Mouse (Mus musculus): ENCODE measurements around the gene Eid1.

Eid1 gene

DNA sequence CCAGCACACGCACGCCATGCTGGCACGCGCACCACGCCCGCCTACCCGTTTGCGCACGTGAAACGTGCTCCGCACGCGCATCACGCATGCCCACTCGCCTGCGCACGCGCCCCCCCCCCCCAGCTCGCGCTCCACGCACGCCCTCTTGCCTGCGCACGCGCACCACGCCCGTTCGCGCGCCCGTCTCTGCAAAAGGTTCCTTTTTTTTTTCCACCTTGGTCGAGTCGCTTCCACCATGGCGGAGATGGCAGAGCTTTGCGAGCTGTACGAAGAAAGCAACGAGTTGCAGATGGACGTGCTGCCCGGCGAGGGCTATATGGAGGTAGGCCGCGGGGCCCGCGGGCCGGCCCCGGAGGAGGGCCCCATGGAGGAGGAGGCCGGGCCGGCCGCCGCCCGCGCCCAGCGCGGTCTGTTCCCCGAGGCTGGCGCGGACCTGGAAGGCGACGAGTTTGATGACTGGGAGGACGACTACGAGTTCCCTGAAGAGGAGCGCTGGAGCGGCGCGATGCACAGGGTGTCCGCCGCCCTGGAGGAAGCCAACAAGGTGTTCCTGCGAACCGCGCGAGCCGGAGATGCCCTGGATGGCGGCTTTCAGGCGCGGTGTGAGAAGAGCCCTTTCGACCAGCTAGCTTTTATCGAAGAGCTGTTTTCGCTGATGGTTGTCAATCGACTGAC is at the start of gene Eid1:
Gene Eid1, plus strand, starts transcription at position 139 of the 675 bp plus-strand sequence.
- DNase-seq (ENCODE audit: low spot score in 2 of 2): peak; percentile 78 to 81

DNA sequence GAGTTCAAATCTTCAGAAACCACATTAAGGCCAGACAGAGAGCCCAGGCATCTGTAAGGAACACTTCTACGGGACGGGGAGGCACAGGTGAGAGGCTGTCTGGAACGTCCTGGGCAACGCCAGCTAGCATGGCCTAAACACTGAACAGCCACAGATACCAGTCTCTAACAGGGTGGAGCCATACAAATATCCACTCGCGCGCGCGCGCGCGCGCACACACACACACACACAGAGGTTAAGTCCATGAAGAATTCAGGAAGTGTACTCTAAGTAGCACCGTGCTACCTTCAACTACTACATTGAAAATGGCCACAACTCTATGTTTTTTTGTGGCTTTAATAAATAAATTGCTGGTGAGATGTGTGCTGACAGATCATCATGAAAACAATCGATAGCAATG is 49.7 kb upstream of the Eid1 start:
- DNase-seq (ENCODE audit: low spot score in 2 of 2): no peak

DNA sequence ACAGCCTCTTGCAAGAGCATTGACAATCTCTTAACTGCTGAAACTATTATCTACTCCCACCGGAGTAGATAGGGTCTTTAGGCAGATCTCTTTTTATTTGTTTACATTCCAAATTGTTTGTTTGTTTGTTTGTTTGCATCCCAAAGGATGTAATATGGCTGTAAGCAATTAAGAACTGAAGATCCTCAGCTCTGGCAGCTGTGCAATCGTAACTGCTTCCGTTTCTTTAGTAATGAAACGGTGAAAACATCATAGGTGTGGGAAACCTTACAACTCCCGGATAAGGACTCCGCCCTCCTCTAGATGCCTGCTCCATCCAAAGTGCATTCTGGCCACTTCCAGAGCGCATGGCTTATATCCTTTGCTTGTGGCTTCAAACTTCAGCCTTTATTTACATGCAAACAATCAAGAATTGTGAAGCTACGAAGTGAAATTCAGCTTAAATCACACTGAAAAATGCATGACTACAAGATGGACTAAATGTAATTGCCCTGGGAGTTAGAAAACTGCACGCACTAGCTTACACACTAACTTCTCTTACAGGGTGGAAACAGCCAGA is 48.7 kb upstream of the Eid1 start:
- DNase-seq (ENCODE audit: low spot score in 2 of 2): no peak

DNA sequence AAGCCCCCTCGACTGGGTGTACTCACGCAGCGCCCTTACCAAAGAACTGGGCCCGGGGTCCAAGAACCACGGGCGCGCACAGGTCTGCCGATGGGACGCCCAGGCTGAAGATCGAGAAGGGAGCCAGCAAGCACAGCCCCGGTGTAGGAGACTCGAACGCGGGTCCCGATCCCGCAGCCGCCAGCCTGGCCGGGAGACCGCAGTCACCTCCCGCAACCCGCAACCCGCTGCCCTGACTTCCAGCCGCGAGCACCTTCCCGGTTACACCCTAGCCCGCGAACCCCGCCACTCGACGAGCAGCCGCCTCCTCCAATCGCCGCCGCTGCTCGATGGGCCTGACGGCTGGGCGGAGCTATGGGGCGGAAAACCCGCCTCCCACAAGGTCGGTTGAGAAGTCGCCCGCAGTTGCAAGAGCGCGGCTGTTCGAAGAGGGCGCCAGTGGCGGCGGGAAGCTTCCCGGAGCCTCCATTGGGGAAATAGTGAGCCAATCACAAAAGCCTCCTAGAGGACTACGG is 48.0 kb upstream of the Eid1 start, which contains the start of gene Cep152:
Gene Cep152, minus strand, starts transcription at position 277 of the 515 bp plus-strand sequence.
- DNase-seq (ENCODE audit: low spot score in 2 of 2): peak; percentile 97 to 98

DNA sequence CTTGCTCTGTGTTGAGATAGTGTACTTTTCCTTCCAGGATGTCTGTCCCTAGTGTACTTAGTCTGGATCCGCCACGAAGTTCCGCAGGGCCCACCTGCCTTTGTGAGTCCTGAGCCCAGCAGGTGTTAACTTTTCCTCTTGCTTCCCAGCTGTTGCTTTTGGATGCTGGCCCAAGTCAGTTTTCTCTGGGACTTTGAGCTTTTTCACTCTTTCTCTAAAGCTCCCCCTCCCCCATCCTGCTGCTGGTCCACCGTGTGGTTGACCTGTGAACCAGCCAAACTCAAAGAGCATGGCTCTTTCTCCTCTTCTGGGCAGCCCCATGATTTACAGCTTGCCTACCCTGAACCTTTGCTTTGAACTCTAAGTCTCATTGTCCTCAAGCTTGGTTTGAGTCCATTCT is 46.4 kb upstream of the Eid1 start:
- no peak for DNase-seq (ENCODE audit: low spot score in 2 of 2)

DNA sequence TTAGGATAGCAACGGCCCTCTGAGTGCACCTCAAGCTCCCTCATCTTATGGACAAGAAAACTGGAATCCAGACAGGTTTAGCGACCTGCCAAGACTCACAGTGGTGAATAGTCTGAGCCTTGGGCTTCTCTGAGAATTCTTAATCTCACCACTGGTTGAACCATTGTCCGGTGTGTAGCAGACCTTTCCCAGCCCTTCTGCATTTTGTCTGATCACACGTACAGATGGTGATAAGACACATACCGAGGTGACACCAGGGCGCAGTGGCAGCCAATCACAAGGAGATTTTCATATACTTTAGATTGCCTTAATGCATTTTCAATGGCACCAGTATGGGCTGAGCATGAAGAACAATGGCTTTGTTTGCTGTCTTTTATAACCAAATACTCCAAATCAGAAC is 44.4 kb upstream of the Eid1 start:
- no peak for DNase-seq (ENCODE audit: low spot score in 2 of 2)

DNA sequence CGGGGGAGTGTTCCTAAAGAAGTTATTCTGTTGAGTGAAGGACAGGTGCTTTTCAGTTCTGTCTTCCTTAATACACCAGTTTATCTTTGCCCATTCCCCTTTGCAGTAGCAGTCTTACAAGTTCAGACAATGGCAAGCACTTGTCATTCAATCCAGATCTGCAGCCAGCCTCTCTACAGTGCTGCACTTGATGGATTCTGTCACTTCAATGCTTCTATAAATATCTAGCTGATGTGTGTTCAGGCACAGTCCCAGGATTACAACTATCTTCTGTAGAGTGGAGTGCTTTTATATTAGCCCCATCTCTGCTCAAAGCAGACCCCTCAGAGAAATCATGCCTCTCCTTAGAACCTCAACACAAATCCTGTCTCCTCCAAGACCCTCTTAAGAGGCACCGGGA is 42.9 kb upstream of the Eid1 start:
- no peak for DNase-seq (ENCODE audit: low spot score in 2 of 2)

DNA sequence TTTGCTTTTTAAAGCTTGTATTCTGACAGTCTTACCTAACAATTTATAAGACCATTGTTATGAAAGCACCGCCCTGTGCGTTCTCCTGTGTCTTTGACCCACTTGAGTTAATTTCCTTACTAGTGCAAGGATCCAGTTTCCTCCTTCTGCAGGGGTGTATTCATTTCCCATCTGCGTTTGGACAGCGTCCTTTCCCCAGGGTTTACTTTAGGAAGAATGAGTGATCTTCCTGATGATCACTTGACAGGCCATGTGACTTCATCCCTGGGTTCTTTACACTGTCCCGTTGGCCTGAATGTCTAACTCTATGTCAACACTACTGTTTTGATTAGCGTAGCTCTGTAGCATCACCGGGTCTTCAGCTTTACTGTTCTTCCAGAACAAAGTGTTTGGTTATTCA is 35.6 kb upstream of the Eid1 start:
- no peak for DNase-seq (ENCODE audit: low spot score in 2 of 2)

DNA sequence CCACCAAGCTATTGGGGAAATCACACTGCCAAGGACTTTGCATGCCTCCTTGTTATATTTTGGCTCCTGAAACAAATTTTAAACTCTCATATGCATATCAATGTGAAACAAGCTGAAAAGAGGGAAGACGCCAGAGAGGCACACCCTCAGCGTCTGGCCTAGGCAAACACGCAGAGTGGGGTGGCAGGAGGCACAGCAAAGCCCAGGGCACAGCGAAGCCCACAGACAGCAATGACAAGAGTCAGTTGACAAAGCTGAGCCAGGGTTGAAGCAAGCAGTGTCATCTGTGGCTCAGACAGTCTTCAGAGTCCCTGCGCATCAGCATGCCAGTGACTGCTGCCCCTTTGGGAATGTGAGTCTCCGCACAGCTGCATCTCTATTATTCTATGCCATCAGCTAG is 28.0 kb upstream of the Eid1 start:
- no peak for DNase-seq (ENCODE audit: low spot score in 2 of 2)

DNA sequence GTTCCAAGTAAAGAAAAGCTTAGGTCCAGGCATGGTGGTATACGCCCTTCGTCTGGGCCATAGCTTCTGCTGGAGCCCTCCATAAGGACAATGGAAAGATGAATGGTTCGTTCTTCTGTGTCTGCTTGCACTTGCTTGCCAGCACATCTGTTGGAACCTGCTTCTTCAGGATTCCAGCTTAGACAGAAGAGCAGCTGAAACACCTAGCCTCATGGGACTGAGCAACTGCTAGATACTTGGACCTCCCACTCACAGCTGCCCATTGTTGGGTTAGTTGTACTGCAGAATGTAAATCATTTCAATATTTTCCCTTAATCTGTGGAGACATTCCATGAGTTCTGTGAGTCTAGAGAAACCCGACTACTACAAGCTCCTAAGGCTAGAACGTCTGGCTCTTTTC is 22.9 kb upstream of the Eid1 start:
- DNase-seq (ENCODE audit: low spot score in 2 of 2): no peak

DNA sequence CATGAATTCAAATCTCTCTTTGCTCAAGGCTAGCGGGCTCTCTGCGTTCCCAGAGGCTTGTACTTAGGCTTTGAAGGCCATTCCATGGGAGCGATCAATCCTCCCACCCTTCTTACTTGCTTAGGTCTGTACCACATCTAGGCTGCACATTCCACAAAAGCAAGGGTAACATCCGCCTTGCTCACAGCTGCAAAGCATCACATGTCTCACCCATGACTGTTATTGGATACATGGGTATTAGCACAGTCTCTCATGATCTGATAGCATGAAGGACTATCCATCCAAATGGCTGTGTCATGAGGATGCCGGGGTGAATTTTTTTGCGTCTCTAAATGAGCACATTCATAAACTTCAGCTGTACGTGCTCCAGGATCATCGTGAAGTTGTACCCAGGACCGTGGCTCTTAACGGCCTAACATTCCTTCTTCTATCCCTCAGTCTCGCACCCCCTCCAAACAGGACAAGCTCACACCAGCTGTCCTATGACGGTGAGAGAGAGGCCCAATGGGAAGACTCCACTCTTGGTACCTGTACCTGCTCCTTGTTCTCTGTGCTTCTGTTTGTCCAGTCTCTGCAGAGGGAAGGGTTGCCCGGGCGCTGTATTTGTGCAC is 22.0 kb upstream of the Eid1 start:
- no peak for DNase-seq (ENCODE audit: low spot score in 2 of 2)

DNA sequence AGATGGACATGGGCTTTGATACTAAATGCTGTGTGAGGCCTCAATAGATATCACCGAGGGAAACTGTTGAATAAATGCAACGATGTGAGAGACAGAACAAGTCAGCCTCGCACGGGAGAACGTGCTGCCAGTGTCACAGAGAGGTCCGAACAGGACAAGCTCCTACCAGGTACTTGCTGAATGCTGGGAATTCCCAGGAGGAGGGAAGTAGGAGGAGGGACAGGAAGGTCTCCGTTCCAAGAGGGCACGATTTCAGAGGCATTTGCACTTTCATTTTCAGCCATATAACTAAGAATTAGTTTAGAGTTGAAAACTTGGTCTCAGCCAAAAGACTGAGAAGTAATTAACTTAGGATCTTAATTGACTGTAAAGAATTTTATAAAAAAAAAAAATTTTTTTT is 21.3 kb upstream of the Eid1 start:
- DNase-seq (ENCODE audit: low spot score in 2 of 2): no peak

DNA sequence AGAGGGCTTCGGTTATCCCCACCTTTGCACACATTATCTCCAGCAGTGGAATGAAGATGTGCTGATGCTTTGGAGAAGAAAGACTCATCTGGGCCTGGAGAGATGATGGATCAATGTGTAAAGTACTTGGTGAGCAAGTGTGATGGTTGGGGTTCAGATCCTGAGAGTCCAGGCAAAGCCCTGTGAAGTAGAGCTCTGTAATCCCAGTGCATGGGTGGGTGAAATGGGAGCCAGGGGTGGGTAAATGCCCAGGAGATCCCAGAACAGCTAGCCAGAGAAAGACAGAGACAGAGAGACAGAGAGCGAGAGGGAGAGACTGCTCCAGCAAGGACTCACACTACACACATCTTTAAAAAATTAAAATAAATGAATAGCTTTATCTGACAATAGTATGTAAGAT is 19.6 kb upstream of the Eid1 start:
- no peak for DNase-seq (ENCODE audit: low spot score in 2 of 2)

DNA sequence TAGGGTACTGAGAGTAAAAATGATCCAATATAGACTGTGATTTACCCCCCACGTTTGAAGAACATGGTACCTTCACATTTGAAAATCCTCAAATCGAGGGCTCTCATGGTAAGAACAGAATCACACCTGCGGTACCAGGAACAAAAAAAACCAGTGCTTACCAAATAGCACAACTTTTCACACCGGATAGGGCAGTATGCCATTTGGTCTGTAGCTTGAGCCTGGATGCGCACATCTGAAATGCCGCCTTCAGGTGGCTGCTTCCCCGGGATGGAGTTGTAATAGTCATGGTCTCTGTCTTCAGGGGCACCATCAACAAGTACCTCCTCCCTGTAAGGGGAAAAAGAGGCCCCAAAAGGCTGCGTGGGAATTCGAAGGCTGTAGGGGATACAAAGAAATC is 17.5 kb upstream of the Eid1 start:
- no peak for DNase-seq (ENCODE audit: low spot score in 2 of 2)

DNA sequence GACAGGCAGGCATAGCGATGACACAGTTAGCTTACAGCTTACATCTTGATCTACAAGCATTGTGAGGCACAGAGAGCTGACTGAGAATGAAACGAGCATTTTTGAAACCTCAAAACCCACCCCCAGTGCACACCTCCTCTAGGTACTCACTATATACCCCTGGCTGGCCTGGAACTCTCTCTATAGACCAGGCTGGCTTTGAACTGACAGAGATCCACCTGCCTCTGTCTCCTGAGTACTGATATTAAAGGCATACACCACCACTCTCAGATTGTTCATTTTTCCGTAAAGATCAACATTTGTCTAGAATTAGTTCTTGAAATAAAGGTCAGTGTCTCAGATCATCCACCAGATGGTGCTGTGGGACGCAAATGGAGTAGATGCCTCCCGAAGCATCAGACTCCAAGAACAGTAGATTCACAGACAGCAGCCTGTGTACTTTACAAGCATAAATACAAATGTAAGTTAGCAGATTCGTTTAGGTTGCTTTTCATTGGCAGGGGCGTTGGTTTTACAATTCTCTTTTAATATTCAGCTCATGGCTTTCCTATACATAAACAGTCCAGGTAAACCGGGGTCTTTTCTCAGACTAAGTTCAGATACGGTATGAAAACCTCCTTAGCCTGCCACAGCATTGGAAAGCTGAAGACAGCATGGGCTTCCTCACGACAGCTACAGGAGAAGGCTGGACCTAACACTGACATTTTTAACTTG is 12.9 kb upstream of the Eid1 start:
- peak; percentile 65 to 76 for DNase-seq (ENCODE audit: low spot score in 2 of 2)

DNA sequence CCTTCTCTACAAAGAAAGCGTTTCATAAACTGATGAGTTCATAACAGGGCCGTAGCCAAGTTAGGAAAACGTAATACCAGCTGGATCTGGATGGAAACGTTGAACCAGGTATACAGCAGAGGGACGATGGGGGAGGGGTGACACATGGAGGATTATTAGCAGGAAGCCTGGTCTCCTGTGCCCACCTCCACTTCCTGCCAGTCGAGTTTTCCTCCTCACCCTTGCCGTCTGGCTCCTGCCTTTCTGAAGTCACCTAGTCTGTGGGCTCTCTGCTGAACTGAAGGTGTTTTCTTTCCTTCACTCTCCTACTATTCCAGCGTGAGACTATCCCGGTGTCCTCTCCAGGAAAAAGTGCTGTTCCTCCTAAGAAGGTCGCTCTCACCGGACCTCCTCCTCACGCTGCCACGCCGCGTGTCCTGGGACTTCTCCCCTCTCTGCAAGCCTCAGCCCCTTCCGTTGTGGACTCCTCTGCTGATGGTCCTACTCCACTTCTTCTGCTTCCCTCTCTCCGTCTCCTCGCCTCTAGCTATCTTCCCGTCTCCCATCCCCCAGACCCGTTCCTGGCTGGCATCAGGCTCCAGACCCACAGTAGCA is 12.3 kb upstream of the Eid1 start:
- no peak for DNase-seq (ENCODE audit: low spot score in 2 of 2)

DNA sequence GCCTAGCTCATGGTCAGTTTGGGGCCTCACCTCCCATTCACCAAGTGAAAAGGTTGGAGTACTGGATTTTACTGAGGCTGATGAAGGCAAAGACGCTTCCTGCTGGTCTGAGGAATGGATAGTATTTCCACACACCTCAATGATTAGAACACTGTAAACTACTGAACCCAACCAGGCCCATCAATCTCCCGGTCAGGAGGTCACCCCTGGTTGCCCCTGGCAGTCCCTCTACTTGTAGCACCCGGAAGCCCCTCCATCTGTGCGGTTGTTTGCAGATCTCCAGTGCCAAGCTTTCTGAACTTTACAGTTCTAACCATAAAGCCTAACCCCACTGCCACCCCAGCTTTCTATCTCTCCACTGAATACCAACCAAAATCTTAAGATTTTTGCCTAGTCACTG is 11.7 kb upstream of the Eid1 start:
- no peak for DNase-seq (ENCODE audit: low spot score in 2 of 2)

DNA sequence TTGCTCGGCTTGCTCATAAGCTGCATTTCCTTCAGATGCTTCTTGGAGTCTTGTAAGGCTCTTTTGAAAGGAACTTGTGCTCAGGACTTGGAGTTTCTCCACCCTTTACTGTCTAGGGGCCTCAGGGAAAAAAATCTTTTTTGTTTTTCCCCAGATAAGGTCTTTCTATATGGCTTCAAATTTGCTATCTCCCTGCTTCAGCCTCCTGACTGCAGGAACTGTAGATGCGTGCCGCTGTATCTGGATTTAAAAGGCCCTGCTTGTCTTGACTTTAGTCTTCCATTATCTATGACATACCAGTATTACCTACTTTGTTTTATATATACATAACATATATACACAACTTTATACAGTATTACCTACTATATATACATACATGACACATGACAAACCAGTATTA is 10.4 kb upstream of the Eid1 start:
- no peak for DNase-seq (ENCODE audit: low spot score in 2 of 2)

DNA sequence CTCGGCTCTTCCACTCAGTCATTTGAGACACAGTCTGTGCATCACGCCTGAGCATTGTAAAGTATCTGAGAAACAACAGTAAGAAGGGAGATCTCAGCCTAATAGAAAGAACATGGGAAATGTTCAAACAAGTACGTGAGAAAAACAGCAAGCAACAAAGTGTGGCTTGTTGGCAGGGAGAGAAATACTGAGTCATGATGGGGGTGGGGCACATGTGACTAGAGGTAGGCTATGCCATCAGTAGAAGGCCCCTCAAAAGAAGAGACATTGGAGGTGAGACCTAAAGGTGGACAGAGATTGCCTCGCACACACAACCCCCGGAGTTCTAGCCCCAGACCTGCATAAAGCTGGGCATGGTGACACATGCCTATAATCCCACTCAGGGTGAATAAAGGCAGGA is 7.7 kb upstream of the Eid1 start:
- peak in 1 of 2 experiments; percentile 19 for DNase-seq (ENCODE audit: low spot score in 2 of 2)

DNA sequence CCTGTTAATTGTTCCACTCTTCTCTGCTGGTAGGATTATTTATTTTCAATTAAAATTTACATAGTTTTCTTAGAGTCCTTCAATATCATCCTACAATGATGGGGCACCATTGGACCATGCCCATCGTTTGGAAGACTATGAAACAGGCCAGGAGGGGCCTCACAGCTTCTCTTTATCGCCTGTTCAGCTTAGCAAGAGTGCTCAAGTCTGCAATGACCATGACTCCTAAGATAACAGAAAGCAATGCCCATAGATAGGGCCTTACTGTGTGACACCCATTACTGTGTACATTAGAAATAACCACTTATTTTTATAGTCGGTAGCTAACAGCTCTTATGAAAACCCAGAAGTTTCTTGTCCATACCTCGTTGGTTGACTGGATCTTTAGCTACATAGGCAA is 7.0 kb upstream of the Eid1 start:
- peak in 1 of 2 experiments; percentile 33 for DNase-seq (ENCODE audit: low spot score in 2 of 2)

DNA sequence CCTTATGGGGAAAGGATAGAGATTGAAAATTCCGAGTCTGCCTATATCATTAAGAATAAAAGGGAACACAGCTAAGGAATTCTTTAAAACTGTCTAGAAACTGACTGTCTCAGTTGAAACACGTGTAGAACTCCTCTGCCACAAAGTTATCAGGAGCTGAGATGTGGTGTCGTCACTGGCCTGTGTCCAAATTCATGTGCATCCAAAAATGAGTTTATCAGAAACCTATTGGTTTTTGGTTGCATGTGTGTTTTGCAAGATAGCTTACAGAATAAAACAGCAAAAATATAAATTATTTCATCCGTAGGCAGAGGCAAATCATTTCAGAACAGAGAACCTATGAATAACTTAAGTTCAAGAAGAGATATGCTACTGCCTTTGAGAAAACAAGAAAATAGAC is 6.2 kb upstream of the Eid1 start:
- peak; percentile 29 to 68 for DNase-seq (ENCODE audit: low spot score in 2 of 2)

DNA sequence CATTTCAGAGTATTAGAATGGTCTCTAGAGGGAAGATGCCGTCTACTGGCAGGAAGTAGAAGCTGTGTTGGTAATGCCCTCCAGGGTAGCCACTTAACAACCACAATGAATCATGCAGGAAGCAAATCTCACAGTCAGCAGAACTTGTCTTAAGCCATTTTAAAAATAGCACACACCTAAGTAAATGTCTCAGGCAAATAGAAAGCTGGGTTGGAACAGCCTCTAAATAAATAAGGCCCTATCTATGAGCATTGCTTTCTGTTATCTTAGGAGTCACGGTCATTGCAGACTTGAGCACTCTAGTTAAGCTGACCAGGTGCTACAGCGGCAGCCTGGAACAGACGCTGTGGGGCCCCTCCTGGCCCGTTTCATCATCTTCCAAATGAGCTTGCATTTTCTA is 5.7 kb upstream of the Eid1 start:
- DNase-seq (ENCODE audit: low spot score in 2 of 2): peak; percentile 37 to 45
